Mouse (Mus musculus) E14TG2a.4 (cell line): ENCODE data around the gene Cyb5d1.

Experiments
- H3K27me3 ChIP-seq: 2 replicates; pipeline ENCODE4 v1.6.1; 2014; ENCODE audit warnings: low read length, control low read depth; ENCODE audit not compliant: insufficient read depth
- H3K36me3 ChIP-seq: 2 replicates; pipeline ENCODE4 v1.6.1; 2014; ENCODE audit warnings: low read length, control low read depth; ENCODE audit not compliant: insufficient read depth
- H3K4me1 ChIP-seq: replicated peaks from 2 replicates; pipeline ENCODE4 v1.6.1; 2014; ENCODE audit warnings: low read depth, low read length, control low read depth
- H3K4me3 ChIP-seq: replicated peaks from 2 replicates; pipeline ENCODE4 v1.5.1; 2014; ENCODE audit warnings: mild to moderate bottlenecking, low read length
- H3K9me3 ChIP-seq: 2 replicates; pipeline ENCODE4 v1.6.1; 2014; ENCODE audit warnings: low read length, control low read depth
- CTCF ChIP-seq: conservative IDR thresholded peaks from 2 replicates; pipeline ENCODE4 v1.5.1; 2014; ENCODE audit warnings: low read length
- NANOG ChIP-seq: IDR thresholded peaks from 2 replicates; pipeline ENCODE4 v1.6.1; 2014; ENCODE audit warnings: borderline replicate concordance, low read length, mixed read lengths
- POU5F1 ChIP-seq: IDR thresholded peaks from 2 replicates; pipeline ENCODE4 v1.6.1; 2014; ENCODE audit warnings: low read length, borderline replicate concordance

Cyb5d1 gene

GRCm38 (mm10) chr11:69408541-69409377 is 13.3 kb upstream of the Cyb5d1 start:
- TF ChIP-seq POU5F1 (no peak), CTCF (no peak), NANOG (no peak)
- H3K9me3 ChIP-seq = no peaks in the 10 kb centered on the region
- H3K4me1 ChIP-seq = peaks cover 80% of the 10 kb centered on the region
- H3K4me3 ChIP-seq = peak overlapping the region; percentile 88
- H3K36me3 ChIP-seq = peaks cover 53% of the 10 kb centered on the region
- peaks cover 17% of the 10 kb centered on the region for H3K27me3 ChIP-seq

- Histone ChIP-seq H3K27me3 (peaks cover 23% of the 10 kb centered on the region), H3K4me3 (peak overlapping the region; percentile 88), H3K9me3 (no peaks in the 10 kb centered on the region), H3K36me3 (peaks cover 60% of the 10 kb centered on the region), H3K4me1 (peaks cover 75% of the 10 kb centered on the region)
- no peak for TF ChIP-seq POU5F1
- no peak for TF ChIP-seq NANOG
- no peak for TF ChIP-seq CTCF
Observed at GRCm38 (mm10) chr11:69407724-69408004, 12.2 kb upstream of the Cyb5d1 start.

DNA sequence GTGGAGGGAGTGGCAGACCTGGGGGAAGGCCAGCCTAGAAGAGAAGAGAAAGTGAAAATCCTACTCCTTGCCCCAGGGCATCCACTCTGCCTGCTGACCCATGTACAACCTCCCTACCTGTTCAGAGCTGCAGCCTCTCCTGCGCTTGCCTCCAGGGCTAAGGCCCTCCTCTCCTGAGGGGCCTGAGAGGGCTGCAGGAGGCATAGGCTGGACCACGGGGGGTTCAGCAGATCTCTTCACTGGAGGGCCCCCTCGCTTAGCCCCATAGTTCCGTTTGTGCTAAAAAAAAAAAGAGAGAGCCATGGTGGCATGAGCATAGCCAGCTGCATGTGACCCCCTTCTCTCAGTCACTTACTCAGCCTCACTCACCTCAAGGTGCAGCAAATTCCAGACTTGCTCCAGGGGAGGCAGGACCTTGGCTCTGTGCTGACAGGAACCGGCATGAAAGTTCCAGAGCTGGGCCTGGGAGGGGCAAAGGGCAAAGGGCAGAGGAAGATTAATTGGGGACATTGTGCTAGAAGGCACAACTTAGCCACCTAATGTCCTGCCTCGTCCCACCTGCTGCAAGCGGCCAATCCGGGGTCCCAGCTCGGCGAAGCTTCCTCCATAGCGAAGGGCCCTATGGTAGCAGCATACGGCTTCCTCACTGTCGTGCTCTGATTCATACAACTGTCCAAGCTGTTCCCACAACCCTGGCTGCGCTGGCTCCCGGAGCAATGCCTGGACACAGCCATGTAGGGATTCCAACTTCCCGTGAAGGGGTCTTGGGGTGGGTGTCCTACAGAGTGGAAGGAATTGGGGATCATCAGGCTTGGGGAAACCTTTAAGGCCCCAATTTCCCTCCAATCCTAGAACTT is 11.7 kb upstream of the Cyb5d1 start:
- Histone ChIP-seq H3K36me3 (peaks cover 59% of the 10 kb centered on the region), H3K4me1 (peaks cover 72% of the 10 kb centered on the region), H3K27me3 (peaks cover 23% of the 10 kb centered on the region), H3K9me3 (no peaks in the 10 kb centered on the region), H3K4me3 (peak overlapping the region; percentile 88; the same call in 1 of the 2 replicates)
- TF ChIP-seq POU5F1 (no peak), NANOG (no peak), CTCF (no peak)

GRCm38 (mm10) chr11:69406282-69406681 is 10.9 kb upstream of the Cyb5d1 start:
- TF ChIP-seq POU5F1 (no peak), NANOG (no peak), CTCF (no peak)
- H3K9me3 ChIP-seq = no peaks in the 10 kb centered on the region

DNA sequence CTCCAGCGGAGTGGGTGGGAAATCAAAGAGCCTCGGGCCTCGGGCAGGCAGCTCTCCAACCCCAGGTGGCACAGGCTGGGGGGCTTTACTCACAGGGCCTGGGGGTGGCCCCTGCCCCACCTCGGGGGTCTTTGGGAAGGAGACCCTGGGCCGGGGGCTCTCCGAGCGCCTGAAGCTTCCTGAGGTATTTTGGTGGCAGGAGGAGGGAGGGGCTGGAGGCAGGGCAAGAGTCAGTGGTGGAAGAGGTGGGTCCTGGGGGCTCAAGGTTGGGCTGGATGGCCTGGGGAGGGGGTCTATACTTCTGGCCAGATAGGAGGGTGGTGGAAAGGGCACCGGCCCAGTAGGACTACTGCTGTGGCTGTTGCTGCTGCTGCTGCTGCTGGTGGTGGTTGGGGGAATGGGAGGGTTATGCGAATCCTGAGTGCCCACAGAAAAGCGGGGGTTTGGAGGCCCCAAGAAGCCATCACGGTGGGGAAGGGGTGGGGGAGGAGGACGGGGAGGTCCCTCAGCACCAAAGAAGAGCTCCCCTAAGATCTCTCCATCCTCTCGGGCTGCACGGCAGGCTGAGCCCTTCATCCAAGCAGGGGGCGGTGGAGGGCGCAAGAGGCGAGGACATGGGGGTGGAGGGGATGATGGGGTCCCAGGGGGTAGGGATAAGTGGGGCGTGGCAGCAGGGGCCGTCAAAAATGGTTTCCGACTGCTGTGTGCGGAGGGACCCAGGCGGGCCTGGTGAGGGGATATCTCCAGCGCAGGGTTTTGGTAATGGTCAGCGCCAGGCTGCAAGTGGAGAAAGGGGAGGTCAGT is 10.2 kb upstream of the Cyb5d1 start:
- H3K9me3 ChIP-seq = no peaks in the 10 kb centered on the region
- peak overlapping the region; percentile 37 for H3K4me3 ChIP-seq
- H3K27me3 ChIP-seq = peaks cover 24% of the 10 kb centered on the region
- H3K4me1 ChIP-seq = peaks cover 81% of the 10 kb centered on the region
- peaks cover 68% of the 10 kb centered on the region for H3K36me3 ChIP-seq
- TF ChIP-seq CTCF (no peak), POU5F1 (no peak), NANOG (no peak)

More at GRCm38 (mm10) chr11:69406282-69406681, 10.9 kb upstream of the Cyb5d1 start:
- Histone ChIP-seq H3K27me3 (peaks cover 23% of the 10 kb centered on the region), H3K4me3 (peak overlapping the region; percentile 37), H3K4me1 (peaks cover 76% of the 10 kb centered on the region), H3K36me3 (peaks cover 63% of the 10 kb centered on the region)

DNA sequence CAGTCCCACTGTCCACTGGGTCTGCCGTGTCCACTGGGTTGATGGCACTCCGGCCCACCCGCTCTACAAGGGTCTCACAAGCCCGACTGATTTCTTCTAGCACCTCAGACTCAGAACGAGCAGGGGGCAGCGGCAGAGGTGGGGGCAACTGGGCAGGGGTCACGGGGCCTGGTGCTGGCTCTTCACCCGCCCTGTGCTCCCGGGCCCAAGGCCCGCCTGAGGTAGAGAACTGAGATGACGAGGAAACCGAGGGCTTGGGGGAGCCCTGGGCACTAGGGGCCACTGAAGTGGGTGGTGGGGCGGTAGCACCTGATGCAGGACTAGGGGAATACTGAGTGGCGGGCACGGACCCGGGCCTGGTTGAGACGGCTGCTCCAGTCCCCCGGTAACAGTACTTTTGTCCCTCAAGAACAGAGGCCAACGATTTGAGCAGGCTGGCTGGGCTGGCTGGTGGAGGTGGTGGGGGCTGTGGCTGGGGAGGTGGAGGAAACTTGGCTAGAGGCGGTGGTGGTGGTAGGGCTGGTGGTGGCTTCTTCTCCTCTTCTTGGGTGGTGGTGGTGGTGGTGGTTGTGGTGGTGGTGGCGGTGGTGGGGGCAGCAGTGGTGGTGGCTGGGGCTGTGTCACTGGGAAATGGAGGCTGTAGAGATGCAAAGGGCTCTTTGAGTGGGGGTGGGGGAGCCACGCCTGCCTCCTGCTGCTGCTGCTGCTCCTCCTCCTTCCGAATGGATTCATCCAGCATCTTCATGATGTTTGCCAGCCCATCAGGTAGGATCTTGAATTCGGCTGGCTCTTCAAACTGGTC is 9.4 kb upstream of the Cyb5d1 start:
- no peak for TF ChIP-seq POU5F1
- TF ChIP-seq CTCF = no peak
- no peak for TF ChIP-seq NANOG
- Histone ChIP-seq H3K27me3 (peaks cover 25% of the 10 kb centered on the region), H3K4me1 (peaks cover 83% of the 10 kb centered on the region), H3K36me3 (peaks cover 76% of the 10 kb centered on the region), H3K4me3 (peak overlapping the region; percentile 71), H3K9me3 (no peaks in the 10 kb centered on the region)

DNA sequence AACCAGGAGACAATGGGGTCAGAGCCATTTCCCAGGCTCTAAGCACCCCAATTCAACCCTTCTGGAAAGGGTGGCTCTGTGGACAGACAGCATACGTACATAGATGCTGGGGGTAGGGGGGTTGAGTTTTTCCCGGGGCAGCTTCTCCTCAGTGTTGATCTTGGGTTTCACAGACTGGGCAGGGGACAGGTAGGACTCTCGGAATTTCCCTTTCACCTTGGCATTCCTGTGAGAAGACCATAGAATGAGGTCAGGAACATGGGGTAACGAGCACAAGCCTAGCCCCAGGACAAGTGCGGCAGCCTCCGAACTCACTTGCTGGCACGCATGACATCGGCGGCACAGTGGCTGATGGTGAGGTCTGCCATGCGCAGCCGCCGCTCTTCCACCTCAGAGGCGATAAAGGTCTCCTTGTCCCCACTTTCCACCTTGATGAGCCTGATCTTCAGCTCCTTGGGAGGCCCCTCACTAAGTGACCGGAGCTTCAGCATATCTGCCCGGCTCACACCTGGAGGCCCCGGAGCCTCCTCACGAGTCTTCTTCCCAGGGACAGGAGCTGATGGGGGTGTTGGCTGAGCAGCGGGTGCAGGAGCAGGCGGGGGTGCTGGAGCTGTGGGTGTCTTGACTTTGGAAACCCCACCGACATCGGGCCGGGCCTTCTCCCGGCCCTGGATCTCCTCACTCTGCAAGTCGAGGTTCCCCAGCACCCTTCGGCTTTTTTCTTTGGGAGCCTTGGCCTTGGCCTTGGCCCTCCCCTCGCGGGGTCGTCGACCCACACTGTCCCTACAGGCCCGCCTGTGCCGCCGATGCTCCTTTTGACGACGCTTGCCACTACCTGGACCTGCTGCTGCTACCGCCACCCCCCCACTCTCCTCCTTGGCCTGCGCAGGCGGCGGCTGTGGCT is 8.5 kb upstream of the Cyb5d1 start:
- Histone ChIP-seq H3K36me3 (peaks cover 76% of the 10 kb centered on the region), H3K9me3 (no peaks in the 10 kb centered on the region), H3K27me3 (peaks cover 25% of the 10 kb centered on the region), H3K4me1 (peaks cover 80% of the 10 kb centered on the region), H3K4me3 (peak overlapping the region; percentile 71)
- TF ChIP-seq NANOG = no peak
- no peak for TF ChIP-seq POU5F1
